In the genomic region with DNA sequence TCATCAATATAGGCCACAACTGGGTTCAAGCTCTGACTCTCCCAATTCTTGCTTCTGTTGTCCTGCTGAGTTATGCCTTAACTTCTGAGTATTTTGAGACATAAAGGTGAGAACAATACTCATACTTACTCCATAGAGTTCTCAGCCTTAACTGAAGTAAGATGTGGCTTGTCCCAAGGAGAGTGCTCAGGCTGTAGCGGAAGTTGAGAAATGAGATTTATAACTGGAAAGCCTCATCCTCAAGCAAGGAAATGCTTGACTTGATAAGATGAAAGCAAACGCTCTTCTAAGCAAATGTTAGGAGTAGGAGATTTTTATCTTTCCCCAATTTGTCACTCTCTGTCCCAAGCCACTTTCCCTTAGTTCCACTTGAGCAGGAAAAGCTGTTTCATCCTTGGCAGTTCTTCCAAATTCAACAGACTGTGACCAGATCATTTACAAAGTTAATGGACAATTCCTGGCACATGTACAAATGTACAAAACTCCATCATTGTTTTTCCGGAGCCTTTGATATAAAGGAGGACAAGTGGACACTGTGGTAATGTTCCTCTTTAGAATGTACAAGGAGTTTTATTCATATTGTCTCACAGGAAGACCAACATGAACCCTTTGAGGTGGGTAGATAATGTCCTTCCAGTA, we compare ENCODE assay signal across 13 mouse cellular contexts. TPM values are rescaled to one million over a fixed set of nuclear protein-coding genes. Genes with fewer than 3 reads are reported as not detected.
"Had no signal": no experiment of that assay in that cellular context is flagged by ENCODE, and none has a peak within 500 bp of the region (broad histone marks: within the 10 kb centered on the region; RNA-seq: fewer than 3 reads in every experiment).

No protein-coding gene starts in this region.

- DNase-seq: lung, postnatal 36 days; retina, postnatal 1 day; right cerebral cortex, postnatal 4 days; thymus, postnatal 36 days had no signal

- H3K4me3 ChIP-seq: intestine, embryonic 15.5 days; left cerebral cortex, adult 2 months; limb, embryonic 10.5 days; liver, embryonic 12.5 days; midbrain, embryonic 13.5 days; neural tube, embryonic 12.5 days; stomach, embryonic 15.5 days had no signal

- H3K4me1 ChIP-seq: intestine, embryonic 15.5 days; limb, embryonic 10.5 days; liver, embryonic 12.5 days; midbrain, embryonic 13.5 days; neural tube, embryonic 12.5 days; stomach, embryonic 15.5 days had no signal

- H3K4me2 ChIP-seq: intestine, embryonic 15.5 days; liver, embryonic 12.5 days; midbrain, embryonic 13.5 days; neural tube, embryonic 12.5 days; stomach, embryonic 15.5 days had no signal

- H3K9me3 ChIP-seq: intestine, embryonic 15.5 days; limb, embryonic 10.5 days; liver, embryonic 12.5 days; midbrain, embryonic 13.5 days; neural tube, embryonic 12.5 days; stomach, embryonic 15.5 days had no signal

- H3K27ac ChIP-seq: intestine, embryonic 15.5 days; left cerebral cortex, adult 2 months; limb, embryonic 10.5 days; liver, embryonic 12.5 days; midbrain, embryonic 13.5 days; neural tube, embryonic 12.5 days; stomach, embryonic 15.5 days had no signal

- ATAC-seq: intestine, embryonic 15.5 days; liver, embryonic 12.5 days; midbrain, embryonic 13.5 days had no signal

- H3K9ac ChIP-seq: intestine, embryonic 15.5 days; liver, embryonic 12.5 days; midbrain, embryonic 13.5 days; neural tube, embryonic 12.5 days; stomach, embryonic 15.5 days had no signal

- H3K27me3 ChIP-seq: intestine, embryonic 15.5 days; liver, embryonic 12.5 days; midbrain, embryonic 13.5 days; neural tube, embryonic 12.5 days; stomach, embryonic 15.5 days had no signal

- H3K36me3 ChIP-seq: intestine, embryonic 15.5 days; limb, embryonic 10.5 days; liver, embryonic 12.5 days; midbrain, embryonic 13.5 days; neural tube, embryonic 12.5 days; stomach, embryonic 15.5 days had no signal

RNA-seq across cellular contexts. Expression of a gene that starts 52.0 kb away (rescaled TPM):
- total RNA-seq: megakaryocyte progenitor cell, adult 5-6 weeks; monocyte, adult 5-6 weeks had no signal
